Mouse (Mus musculus): ENCODE results near the gene Myh13.

Myh13 gene

DNA sequence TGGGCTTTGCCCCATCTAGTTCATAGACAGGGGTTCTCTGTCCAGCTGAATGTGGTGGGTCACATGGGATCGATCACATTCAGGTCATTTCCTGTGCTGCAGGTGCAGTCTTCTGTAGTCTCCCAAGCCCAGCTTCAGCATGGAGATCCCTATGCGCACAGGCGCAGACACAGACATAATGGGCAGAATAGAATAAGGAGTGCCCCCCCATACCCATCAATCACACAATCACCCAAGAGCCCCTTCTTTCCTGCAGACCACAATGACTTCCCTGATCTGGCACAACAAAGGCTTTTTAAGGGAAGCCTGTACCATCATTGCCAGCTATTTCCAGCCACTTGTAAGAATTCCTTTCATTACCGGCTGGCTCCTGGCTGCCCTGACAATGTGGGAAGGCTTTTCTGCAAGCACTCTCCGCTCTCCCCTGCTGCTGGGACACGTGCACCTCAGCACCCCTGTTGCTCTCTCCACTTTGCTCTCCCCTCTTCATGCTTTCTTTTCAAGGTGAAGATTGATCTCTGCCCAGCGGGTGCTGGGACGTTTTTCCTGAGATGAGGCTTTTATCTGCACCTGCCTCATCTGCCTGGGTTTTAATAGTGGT is 65.5 kb downstream of the Myh13 start:
- DNase-seq (ENCODE audit: low read depth, low spot score) = no peak

- DNase-seq (ENCODE audit: low read depth, low spot score) = peak; percentile 28
Measured at GRCm38 (mm10) chr11:67390679-67391384, 69.4 kb downstream of the Myh13 start.

GRCm38 (mm10) chr11:67392369-67392768 is 70.9 kb downstream of the Myh13 start:
- DNase-seq (ENCODE audit: low read depth, low spot score) = no peak

- no peak for DNase-seq (ENCODE audit: low read depth, low spot score)
Measured at GRCm38 (mm10) chr11:67400956-67401355, 79.5 kb downstream of the Myh13 start.

DNA sequence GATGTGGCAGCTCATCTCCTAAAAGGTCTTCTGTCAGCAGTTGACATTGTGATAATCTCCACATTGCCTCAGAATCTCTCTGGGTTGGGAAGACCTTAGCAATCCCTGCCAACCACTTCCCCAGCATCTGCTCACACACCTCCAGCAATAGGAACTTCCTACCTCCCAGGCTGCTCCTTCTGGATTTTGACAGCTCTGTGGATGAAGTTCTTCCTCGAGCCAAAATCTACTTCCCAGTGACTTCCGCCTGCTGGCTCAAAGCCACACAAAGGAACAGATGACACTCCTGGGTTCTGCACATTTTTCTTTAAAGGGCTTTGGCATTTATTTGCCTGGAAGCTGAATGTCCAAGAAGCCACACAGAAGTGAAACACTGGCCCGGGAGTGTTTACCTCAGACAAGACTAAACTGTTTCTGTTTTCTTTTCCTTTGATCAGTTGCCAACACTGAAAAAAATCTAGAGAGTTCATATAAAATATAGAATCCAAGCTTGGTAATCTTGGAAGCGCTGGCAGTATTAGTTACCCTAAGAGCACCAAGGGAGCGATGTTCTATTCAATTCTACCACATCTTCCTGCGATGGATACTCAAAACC is 93.0 kb downstream of the Myh13 start:
- DNase-seq (ENCODE audit: low read depth, low spot score) = no peak
